Mouse (Mus musculus) ovary, postnatal 10 days (tissue): ENCODE data around the gene Ramp3.

Experiments
- DNase-seq: peaks from one replicate; pipeline ENCODE4 v3.0.0; 2022; ENCODE audit warnings: low spot score

Gene Ramp3

DNA sequence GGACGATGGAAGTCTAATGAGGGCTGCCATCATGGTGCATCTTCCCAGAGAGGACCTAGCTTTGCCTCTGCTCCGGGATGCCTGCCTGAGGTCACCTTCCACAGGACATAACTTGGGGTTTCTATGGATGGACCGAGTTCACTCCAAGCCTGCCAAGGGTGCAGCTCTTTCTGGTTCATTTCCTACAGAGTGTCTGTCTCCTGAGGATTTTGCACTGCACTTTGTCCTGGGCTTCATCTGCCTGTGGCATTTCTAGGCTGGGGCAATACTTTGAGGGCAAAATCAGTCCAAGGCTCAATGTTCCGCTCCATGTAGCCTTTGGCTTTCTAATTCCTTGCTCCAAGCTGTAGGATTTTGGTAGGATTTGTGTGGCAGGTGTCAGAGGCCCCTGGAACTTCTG, 12.5 kb downstream of the Ramp3 start:
- DNase-seq: no peak

DNA sequence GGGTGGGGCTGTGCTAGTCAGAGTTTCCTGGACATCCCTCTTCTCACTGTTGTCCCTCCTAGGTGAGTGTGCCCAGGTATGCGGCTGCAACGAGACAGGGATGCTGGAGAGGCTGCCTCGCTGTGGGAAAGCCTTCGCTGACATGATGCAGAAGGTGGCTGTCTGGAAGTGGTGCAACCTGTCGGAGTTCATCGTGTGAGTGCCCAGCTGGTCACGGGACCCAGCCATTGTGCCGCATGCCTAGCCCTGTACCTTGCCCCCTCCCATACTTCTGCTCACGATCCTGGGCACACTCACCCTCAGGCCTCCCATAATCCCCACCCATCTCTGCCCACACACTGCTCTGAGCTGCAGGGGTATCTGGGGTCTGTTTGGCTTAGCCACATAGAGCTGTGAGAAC, 16.4 kb downstream of the Ramp3 start:
- no peak for DNase-seq

DNA sequence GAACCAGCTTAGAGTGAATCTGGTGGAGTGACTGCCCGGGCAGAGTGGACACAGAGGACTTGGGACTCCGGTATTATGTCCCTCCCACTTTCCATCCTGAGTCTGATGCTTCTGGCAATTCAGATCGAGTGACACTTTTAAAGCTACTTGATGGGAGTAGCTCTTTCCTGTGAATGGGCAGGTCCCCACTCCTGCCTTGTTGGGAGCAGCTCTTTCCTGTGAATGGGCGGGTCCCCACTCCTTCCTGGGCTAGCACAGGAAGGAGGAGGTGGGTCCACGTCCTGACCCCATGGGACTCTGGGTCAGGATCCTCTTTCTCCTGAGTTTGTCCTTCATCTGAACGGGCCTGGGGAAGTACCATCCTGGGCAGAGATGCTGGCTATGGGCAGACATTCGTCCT, 17.1 kb downstream of the Ramp3 start:
- no peak for DNase-seq

DNA sequence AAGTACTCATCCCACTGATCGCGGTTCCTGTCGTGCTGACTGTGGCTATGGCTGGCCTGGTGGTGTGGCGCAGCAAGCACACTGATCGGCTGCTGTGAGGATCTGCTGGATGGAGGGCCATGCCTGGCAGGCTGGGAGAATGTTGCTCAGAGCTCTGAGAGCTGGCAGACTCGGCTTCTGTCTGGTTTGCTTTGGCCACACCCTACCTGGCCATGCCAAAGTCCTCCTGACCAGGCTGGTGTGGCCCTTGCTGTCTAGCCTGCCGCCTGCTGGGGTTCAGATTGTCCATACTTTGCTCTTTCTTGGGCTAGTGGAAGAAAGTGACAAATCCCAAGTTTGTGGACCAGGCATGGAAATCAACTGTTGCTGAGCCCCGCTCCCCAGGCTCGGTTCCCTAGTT, 18.3 kb downstream of the Ramp3 start:
- DNase-seq: no peak

DNA sequence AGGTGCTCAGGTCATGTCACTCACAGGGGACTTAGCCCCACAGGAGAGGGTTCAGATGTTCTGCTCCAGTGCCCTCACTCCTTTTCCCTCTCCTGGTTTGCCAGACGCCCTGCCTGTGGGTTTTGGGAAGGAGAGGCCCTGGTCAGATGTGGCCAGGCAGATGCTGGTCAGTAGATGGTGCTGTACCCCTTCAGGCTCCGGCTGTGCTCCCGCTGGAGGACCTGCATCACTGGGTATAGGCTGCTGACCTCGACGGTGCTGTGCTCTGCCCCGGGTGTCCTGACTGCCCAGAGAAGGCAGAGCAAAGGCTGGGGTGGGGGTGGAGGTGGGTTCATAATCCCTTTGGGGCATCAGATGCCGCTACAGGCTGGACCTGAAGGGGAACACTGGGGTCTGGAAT, 19.2 kb downstream of the Ramp3 start:
- no peak for DNase-seq

DNA sequence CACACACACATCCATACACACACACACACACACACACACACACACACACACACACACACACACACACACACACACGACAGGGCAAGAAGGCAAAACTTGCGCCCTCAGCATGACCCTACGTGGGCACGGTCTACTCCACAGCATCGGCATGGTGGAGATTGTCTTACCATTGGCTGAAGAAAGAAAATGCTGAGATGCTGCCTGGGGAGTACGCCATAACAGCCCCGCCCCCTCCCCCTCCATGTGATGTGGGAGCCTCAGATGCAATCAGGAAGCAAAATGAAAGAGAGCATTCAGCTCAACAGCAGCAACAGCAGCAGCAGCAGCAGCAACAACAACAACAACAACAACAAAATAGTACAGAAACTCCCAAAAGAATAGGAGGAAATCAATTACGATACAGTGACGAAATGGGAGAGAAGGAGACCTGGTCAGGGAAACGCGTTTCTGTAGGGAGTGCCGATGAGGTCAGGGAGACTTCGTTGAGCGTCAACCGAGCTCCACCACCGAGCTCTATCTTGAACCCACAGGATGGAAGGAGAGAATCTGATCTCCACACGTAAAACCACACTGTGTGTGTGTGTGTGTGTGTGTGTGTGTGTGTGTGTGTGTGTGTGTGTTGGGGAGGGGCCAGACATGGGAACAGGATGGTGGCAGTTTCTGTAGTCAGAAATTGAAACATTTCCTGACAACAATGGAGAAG, 21.5 kb downstream of the Ramp3 start:
- DNase-seq: no peak

DNA sequence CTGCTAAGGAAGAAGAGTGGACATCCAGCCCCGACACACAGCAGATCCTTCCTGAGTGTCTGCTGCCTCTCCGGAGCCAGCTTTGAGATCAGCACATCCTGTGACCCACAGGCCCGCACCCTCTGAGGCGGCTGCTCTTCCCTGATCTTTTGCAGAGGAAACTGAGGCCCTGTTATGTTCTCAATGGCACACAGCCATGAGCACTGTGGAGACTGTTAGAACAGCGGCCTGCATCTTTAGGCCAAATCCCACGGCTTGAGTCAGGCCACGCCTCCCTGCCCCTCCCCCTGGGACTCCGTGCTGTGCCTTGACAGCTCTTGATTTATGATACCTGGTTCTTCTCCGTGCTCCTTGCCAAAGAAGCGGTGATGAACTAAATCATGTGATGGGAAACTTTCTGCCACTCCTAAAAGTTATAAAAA, 22.1 kb downstream of the Ramp3 start:
- DNase-seq: peak; percentile 14

DNA sequence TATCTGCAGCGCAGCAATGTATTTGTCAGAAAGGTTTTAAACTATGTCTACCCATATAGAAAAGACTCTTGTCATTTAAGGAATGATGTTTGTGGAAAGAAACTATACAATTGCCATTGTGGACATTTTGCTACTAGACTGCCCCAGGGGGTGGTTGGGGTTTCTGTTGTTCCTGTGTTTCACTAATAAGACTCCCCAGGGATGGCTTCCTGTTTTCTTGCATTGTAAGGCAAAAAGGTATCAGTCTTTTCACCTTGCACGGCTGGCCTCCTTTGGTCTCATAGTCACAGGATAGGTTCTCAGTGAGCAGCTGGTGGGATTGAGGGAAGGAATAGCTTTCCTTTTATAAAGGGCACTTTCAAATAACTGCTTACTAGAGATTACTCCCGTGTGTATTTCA, 26.4 kb downstream of the Ramp3 start:
- no peak for DNase-seq

DNA sequence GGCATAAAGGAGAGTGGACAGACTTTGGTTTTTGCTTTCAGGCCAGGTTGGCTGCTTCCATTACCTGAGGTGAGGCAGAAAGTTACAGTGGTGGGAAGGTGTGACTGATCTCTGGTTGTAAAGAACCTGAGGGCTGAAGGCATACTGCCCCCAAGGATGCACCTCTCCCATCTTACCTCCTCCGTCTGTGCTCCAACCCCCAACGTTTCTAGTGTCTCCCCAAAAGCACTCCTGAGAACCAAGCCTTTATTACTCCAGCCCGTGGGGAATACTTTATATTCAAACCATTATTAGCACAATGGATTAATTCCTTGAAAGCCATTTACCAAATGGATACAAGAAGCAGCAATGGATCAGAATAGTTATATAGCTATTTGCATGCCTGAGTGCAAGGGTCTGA, 30.6 kb downstream of the Ramp3 start:
- no peak for DNase-seq

DNA sequence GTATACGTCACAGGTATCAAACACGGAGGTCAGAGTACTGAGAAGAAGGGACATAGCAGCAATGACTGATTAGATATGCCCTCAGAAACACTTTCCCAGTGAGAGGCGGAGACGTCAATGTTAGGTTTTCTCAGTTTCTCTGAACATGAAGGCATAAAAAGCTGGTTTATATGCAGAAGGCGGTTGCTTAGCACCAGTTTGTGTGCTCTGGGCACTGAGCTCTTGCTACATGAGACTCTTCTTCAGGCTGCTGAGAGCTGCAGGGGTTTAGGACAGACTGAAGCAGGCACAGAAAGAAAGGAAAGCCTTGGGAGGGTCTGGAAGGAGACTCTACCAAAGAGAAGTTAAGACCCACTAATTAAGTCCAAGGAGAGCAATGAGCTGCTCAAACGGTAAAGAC, 34.0 kb downstream of the Ramp3 start:
- DNase-seq: no peak

DNA sequence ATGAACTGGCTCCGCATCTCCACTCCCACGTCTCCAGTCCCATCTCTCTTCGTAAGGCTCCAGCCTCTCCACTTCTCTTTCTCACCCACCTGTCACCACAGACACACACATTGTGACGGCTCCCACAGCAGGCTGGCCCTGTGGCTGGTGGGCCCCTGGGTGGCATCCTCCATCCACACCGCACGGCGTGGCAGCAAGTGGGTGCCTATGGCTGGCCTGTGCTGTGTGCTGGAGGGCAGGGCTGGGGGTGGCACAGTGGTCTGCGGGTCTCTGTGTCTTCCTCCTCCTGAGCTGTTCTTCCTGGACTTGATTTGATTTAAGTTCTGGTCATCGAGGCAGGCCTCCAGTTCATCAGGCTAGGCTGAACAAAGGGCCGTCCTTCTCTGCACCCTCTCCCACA, 35.8 kb downstream of the Ramp3 start:
- DNase-seq: no peak

DNA sequence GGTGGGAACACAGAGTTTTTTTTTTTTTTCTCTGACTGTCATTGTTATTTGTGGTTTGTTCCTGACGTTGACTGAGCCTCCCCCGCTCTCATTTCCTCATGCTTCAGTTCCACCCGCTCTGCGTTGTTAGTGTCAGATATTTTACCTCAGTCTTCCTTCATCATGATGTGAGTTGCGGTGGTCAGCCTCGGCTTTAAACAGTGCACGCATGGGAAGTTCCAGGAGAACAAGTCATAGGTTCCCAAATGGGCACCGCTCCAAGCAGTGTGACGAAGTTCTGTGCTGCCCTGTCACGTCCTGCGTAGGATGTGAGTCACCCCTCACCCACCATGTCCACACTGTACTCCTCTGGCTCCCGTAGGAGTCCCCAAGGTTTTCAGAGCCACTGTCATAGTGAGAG, 36.9 kb downstream of the Ramp3 start:
- no peak for DNase-seq

DNA sequence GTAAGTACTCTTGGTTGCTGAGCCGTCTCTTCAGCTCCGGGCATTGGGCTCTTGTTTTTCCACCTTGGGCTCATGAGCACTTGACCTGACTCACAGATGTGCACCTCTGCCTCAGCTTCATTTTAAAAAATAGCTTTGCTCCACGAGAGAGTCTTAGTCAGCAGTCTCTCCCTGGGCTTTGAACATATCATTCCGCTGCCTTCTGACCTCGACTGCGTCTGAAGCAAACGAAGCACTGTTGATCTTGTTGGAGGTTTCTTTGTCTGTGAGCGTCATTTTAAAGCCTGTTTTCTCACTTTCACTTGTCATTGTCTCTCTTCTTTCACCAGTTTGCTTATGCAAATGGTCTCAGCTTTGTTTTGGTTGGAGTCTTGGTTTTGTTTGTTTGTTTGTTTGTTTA, 38.2 kb downstream of the Ramp3 start:
- no peak for DNase-seq

DNA sequence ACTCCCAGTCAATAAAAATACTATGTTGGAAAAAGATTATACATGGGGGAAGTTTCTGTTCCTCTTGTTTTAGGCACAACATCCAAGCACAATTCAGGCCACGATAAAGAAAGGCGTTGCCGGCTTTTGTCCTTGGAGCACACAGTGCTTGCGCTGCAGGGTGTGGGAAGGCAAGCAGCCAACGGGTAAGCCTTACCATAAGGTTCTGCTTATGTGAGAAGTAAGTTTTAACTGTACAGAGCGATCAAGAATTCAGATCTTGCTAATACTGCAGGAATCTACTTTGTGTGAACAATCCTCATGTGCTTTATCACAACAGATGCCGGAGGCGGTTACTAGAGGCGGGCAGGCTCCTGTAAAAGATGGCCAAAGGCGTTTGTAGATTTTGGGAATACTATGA, 39.4 kb downstream of the Ramp3 start:
- DNase-seq: no peak

DNA sequence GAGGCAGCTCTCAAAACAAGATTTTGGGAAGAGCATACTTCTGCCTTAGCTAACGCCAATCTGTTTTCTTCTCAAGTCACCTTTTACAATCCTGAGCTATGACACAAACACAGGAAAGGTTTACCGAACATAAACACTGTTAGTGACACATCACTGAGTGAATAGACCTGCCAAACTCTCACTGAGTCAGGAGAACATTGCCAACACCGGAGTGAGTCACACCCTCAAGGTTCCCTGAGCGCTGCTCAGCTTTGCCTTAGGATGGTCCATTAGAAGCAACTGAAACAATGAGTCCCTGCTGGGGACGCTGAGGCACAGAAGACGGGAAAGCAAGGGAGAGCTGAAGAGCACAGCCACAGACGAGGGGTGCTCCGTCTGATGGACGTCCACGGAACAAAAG, 40.0 kb downstream of the Ramp3 start:
- no peak for DNase-seq

DNA sequence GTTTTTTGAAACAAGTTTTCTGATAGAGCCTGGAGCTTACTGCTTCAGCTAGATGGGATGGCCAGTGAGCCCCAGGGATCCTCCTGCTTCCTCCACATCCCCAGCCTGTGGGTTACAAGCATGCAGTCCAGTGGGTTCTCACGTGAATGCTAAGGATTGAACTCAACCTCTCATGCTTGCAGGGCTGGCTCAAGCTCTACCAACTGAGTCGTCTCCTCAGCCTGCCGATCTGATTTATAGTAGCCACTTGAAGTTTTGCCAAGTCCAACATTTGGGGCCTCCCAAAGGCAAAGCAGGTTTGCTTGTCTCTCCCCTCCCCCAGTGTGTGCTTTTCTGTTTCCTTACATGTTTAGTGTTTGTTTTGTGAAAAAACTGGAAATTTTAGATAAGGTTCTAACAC, 43.9 kb downstream of the Ramp3 start:
- DNase-seq: no peak

DNA sequence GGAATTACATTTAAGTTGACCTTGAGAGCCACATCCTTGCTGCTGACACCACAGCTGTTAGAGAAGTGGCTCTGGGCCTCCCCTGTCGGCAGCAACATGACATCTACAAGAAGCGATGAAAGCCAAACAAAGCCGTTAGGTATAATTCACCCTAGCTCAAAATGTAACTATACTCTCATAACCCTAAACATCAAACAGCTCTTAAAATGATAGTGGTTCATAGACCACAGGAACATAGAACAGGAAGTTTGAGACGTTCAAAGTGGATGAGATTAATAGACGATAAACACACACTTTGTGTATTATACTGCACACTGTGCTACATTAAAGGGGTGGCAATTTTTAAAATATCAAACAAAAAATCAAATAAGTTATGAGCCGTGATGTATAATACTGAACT, 46.5 kb downstream of the Ramp3 start:
- no peak for DNase-seq

DNA sequence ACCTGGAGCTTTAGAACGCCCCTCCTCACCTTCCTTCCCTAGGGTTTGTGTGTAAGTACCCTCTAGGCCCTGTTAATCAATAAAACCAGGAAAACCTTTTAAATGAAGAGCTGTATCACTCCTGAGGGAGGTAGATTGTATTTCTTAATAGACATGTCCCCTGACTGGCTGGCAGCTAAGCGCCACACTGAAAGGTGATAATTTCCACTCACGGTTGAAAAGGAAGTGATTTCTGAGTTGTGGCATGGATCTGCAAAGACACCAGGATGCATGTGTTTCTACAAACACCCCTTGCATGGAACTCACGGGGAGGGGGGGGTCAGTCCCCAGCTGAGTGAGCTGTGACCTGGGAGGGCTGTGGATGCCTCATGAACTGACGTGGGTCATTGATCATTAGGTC, 47.2 kb downstream of the Ramp3 start:
- no peak for DNase-seq

DNA sequence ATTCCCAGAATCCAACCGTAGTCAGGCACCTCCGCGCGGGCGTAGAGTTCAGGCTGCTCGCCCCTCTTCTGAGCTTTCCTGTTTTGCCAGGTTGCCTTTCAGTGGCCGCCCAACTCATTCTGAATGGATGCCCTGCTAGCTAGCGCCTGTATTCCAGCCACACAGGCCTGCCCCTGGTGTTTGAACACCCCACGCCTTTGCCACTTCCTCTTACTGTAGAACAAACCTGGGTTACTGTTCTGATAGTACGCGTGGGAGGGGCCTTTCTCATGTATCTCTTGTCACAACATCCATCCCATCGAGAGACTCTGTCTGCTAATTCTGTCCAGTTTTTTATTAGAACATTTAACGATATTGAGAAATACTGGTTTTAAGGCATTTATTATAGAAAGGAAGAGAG, 48.5 kb downstream of the Ramp3 start:
- DNase-seq: no peak

DNA sequence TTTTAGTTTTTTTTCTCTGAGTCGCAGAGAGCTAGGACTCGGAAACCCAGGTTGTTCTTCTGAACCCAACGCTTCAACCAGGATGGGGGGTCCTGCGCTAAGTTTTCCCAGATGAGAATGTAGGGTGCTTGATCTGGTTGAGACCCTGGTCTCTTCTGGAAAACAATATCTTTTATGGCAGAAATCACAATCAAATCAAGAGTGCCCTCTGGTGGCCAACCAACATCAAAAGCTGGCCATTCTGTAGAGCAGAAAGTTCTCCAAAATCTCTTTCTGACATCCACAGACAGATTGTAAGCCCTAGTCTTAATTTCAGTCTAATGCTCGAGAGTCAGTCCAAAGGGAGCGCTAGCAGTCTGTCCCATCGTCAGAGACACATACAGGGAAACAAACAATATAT, 50.1 kb downstream of the Ramp3 start:
- DNase-seq: no peak

DNA sequence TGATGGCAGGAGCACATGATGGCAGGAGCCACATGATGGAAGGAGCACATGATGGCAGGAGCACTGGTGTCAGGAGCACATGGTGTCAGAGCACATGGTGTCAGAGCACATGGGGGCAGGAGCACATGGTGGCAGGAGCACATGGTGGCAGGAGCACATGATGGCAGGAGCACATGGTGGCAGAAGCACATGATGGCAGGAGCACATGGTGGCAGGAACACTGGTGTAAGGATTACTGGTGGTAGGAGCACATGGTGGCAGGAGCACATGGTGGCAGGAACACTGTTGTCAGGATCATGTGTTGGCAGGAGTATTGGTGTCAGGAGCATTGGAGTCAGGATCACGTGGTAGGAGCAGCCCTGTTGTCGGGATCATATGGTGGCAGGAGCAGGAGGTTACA, 52.1 kb downstream of the Ramp3 start:
- no peak for DNase-seq

DNA sequence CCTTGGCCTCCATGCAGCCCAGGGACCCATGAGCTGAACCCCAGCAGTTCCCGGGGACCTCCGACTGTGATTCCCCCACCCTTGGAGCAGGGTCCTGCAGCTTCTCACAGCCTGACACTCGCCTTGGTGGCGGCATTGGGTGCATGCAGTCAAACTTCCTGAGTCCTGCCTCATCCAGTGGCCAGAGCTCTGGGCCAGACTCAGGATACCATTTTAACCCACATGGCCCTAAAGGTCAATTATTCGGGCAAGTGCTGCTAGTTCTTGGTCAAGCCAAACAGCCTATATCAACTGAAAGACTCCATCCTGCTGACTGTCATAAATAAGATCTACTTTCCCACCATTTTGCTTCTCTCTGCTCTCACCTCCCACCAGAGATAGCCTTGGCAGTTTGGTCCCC, 62.4 kb downstream of the Ramp3 start:
- DNase-seq: no peak

DNA sequence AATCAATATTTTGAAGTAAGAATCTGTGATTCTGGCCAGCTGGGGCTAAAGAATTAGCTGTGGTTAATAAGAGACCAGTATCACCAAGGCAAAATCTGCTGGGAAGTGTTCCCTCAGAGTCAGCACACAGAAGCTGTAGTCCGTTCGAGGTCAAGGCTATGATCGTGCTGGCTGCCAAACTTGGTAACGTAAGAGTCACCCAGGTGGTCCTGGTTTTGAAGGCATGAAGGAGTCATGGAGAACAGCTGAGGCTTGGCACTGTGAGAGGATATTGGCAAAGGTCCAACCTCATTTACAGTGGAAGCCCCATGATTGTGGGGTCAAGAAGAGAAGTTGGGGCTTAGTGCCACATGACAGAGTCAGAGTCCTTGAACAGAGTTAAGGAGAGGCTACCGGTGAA, 68.6 kb downstream of the Ramp3 start:
- DNase-seq: no peak
